Mouse (Mus musculus): ENCODE measurements around the gene Ugt1a6b.

DNA sequence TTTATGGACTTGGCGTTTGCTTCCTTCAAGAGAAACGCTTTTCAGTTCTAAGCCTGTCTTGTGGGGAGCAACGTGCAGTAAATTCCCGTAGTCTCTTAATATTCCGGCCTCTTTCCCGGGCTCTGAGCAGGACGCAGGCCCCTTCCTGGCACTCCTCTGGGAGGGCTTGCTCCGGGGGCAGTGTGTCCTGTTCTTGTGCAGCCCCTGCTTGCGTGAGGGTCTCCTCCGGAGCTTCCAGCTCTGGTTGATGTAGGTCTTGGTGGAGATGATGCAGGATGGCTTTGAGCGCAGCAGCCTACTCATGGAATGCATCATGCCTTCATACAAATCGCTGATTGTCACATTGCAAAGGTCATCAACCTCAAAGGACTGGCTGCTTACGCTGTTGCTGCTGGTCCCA is 163.1 kb downstream of the Ugt1a6b start:
- TF ChIP-seq CHD2 (IDR thresholded peaks at IDR 0.05; ENCODE audit: low read depth, low read length) (no peak), HCFC1 (IDR thresholded peaks at IDR 0.05; ENCODE audit: borderline replicate concordance, insufficient read depth, low read length) (no peak), ZNF384 (IDR thresholded peaks at IDR 0.05; ENCODE audit: low read depth, low read length) (no peak), MAFK (IDR thresholded peaks at IDR 0.05; ENCODE audit: insufficient read depth, low read depth, low read length) (no peak)
